Mouse (Mus musculus): ENCODE results near the gene Spag6l.

DNA sequence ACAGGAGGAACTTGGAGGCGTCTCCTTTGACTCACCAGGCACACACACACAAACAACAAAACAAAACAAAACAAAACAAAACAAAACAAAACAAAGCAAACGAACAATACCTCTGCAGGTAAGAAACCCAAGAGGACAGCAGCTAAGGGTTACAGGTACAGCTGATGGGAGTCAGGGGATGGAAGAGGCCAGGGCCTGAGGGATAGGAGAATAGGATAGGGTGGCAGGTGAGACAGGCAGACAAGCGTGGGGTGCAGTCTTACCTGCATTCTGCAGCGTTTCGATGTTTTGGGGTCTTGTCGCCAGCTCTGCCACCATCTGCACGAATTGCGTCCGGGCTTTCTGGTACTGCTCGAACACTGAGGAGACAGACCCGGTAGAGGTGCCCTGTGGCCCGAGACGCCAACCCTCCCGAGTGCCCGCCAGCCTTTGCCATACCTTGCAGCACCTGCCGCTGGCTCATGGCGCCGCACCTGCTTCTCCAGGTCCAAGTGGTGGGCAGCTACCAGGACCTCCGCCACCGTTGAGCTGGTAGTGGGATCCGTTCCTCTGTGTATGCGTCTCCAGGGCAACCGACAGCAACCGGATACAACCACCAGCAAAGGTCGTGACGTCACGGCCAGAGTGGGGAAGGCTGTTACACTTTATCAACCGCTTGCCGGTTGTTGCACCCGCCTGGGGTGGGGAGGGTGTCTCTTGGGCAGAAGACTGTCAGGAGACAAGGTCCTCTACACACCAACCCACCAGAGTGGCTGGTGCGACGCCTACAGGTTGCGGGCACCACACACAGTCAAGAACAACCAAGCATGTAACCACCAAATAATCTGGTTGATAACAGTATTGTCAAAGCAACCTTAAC, at the start of gene Spag6l:
- TF ChIP-seq CTCF (IDR thresholded peaks at IDR 0.05; ENCODE audit: low read depth) (peak; percentile 48; the same call in 1 of the 2 replicates), EP300 (IDR thresholded peaks at IDR 0.05; ENCODE audit: low read depth) (no peak)

Measured in liver, embryonic 14.5 days (tissue).